10 mouse cellular contexts compared by ENCODE assay signal in the genomic region with DNA sequence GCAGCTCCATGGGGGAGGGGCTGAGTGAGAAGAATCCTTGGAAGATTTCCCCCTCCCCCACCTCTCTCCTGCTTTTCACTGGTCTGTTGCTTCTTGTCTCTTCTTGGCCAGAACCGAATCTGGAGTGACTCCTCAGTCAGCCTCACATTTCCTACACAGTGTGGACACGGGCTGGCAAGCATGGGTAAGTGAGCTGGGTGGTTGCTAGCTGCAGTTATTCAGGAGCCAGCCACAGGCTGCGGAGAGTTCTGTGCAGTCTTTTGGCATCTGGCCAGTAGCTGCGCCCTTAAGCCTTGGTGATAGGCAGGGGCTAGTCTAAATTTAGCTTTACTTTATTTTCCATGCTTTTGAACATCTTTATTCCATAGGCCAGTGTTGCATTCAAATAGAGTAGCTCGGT. TPM values are rescaled to one million over a fixed set of nuclear protein-coding genes. Genes with fewer than 3 reads are reported as not detected.
A peak's percentile ranks its signal among the peaks of the same experiment; 100 is the strongest.
DNase-seq lines count a peak whose midpoint lies in the region; ATAC-seq and TF ChIP-seq lines count a peak whose summit lies in the region.
"Had no signal": no experiment of that assay in that cellular context is flagged by ENCODE, and none has a peak within 500 bp of the region (broad histone marks: within the 10 kb centered on the region; RNA-seq: fewer than 3 reads in every experiment).

No protein-coding gene starts in this region.

- H3K9me3 ChIP-seq in MEL (replicated peaks; ENCODE audit: insufficient read depth, low read length): no peaks in the 10 kb centered on the region
- peaks cover 3% of the 10 kb centered on the region; the same call in 1 of the 2 replicates for H3K9me3 ChIP-seq in hindbrain, embryonic 16.5 days (ENCODE audit: control insufficient read depth, low read length)

- no peak for TF ChIP-seq RAD21 in MEL (IDR thresholded peaks at IDR 0.05; ENCODE audit: low read depth, low read length)

- no peak for TF ChIP-seq EP300 in MEL (IDR thresholded peaks at IDR 0.05; ENCODE audit: low read depth in 1 of 2, low read length in 2 of 2)

- no peak overlapping the region for H3K4me3 ChIP-seq in kidney, adult 2 months (ENCODE audit: insufficient read depth, low read depth, low read length)
- H3K4me3 ChIP-seq in MEL (ENCODE audit: control insufficient read depth in 1 of 2, insufficient read depth in 1 of 2, low read depth in 2 of 2, low read length in 2 of 2): no peak overlapping the region
- H3K4me3 ChIP-seq in hindbrain, embryonic 16.5 days (ENCODE audit: low read length): no peak overlapping the region

- H3K27me3 ChIP-seq in kidney, adult 2 months (replicated peaks; ENCODE audit: control insufficient read depth, insufficient read depth, low read length): no peaks in the 10 kb centered on the region
- no peaks in the 10 kb centered on the region for H3K27me3 ChIP-seq in MEL (ENCODE audit: control insufficient read depth in 1 of 2, insufficient read depth in 2 of 2, low read length in 2 of 2)
- H3K27me3 ChIP-seq in hindbrain, embryonic 16.5 days (replicated peaks; ENCODE audit: control insufficient read depth, insufficient read depth, low read length): no peaks in the 10 kb centered on the region

- 22% methylated on average over 5 of the region's 5 CpGs for WGBS in kidney, adult 2 months
- 32% methylated on average over 5 of the region's 5 CpGs for WGBS in hindbrain, embryonic 16.5 days

- H3K36me3 ChIP-seq in kidney, adult 2 months (ENCODE audit: control insufficient read depth, insufficient read depth, low read length): no peaks in the 10 kb centered on the region
- no peaks in the 10 kb centered on the region; a peak in 2 of 4 replicates for H3K36me3 ChIP-seq in MEL (ENCODE audit: control insufficient read depth in 1 of 2, insufficient read depth in 2 of 2, low read length in 2 of 2)
- H3K36me3 ChIP-seq in hindbrain, embryonic 16.5 days (ENCODE audit: control insufficient read depth, insufficient read depth, low read length): no peaks in the 10 kb centered on the region; the same call in 1 of the 2 replicates

- no peaks in the 10 kb centered on the region for H3K4me1 ChIP-seq in kidney, adult 2 months (ENCODE audit: control insufficient read depth, insufficient read depth, low read length)
- peaks cover 0 to 9% of the 10 kb centered on the region in 2 experiments; a peak in 2 of 4 replicates for H3K4me1 ChIP-seq in MEL (ENCODE audit: control insufficient read depth in 1 of 2, insufficient read depth in 2 of 2, low read length in 2 of 2)
- peaks cover 6% of the 10 kb centered on the region for H3K4me1 ChIP-seq in hindbrain, embryonic 16.5 days (ENCODE audit: control insufficient read depth, insufficient read depth, low read depth, low read length)

- DNase-seq in kidney, adult 2 months: peak; percentile 17
- DNase-seq in kidney, adult 8-10 months: no peak
- DNase-seq in MEL (ENCODE audit: low read depth, low spot score) (peak; percentile 53), MEL-GATA-1-ER (ENCODE audit: extremely low read depth, low read depth) (peak; percentile 6)
- DNase-seq in layer of hippocampus, postnatal 14 days (ENCODE audit: low spot score in 2 of 2): no peak
- no peak for DNase-seq in T-cell, adult 2 months (ENCODE audit: low spot score)

- no peak overlapping the region for H3K4me2 ChIP-seq in hindbrain, embryonic 16.5 days (ENCODE audit: low read length)

- H3K27ac ChIP-seq in kidney, adult 2 months (ENCODE audit: insufficient read depth, low read depth, low read length): no peak overlapping the region
- H3K27ac ChIP-seq in MEL (ENCODE audit: control insufficient read depth, low read depth, low read length): no peak overlapping the region
- H3K27ac ChIP-seq in hindbrain, embryonic 16.5 days (ENCODE audit: low read depth, low read length): no peak overlapping the region

- no peak for TF ChIP-seq CTCF in kidney, adult 2 months (conservative IDR thresholded peaks at IDR 0.05; ENCODE audit: insufficient read depth, insufficient read length, low read depth, low read length)
- no peak for TF ChIP-seq CTCF in MEL (IDR thresholded peaks at IDR 0.05 in 2 of 3, conservative IDR thresholded peaks at IDR 0.05 in 1 of 3; ENCODE audit: control insufficient read depth in 1 of 3, insufficient read depth in 1 of 3, low read depth in 2 of 3, low read length in 3 of 3, poor library complexity in 1 of 3, severe bottlenecking in 1 of 3)

- ATAC-seq in hindbrain, embryonic 16.5 days: peak; percentile 71

- H3K79me2 ChIP-seq in MEL (ENCODE audit: control insufficient read depth, insufficient read depth, low read length, poor library complexity): no peaks in the 10 kb centered on the region

- no peak overlapping the region for H3K9ac ChIP-seq in MEL (ENCODE audit: control insufficient read depth, low read depth, low read length, poor library complexity, severe bottlenecking)
- no peak overlapping the region for H3K9ac ChIP-seq in hindbrain, embryonic 16.5 days (ENCODE audit: low read depth, low read length)

- no peak for TF ChIP-seq POLR2A in kidney, adult 2 months (IDR thresholded peaks at IDR 0.05; ENCODE audit: low read depth, low read length)
- TF ChIP-seq POLR2A in MEL (IDR thresholded peaks at IDR 0.05; ENCODE audit: control insufficient read depth in 1 of 2, insufficient read depth in 1 of 2, low read depth in 1 of 2, low read length in 2 of 2, poor library complexity in 1 of 2): no peak

TF ChIP-seq in MEL, 35 proteins besides CTCF, POLR2A, EP300 and RAD21:
- TF ChIP-seq KAT2A (conservative IDR thresholded peaks at IDR 0.05; ENCODE audit: low read depth, low read length) (no peak), CHD2 (IDR thresholded peaks at IDR 0.05; ENCODE audit: low read length) (no peak), MAFK (IDR thresholded peaks at IDR 0.05; ENCODE audit: borderline replicate concordance, low read depth, low read length) (no peak), MYC (IDR thresholded peaks at IDR 0.05; ENCODE audit: low read depth, low read length) (no peak), SIN3A (IDR thresholded peaks at IDR 0.05; ENCODE audit: low read length) (no peak), NELFE (IDR thresholded peaks at IDR 0.05; ENCODE audit: low read depth, low read length) (no peak), MEF2A (IDR thresholded peaks at IDR 0.05; ENCODE audit: extremely low read depth, insufficient replicate concordance, low read depth, low read length, poor library complexity, severe bottlenecking) (no peak), RCOR1 (IDR thresholded peaks at IDR 0.05; ENCODE audit: low read depth, low read length) (no peak), JUND (IDR thresholded peaks at IDR 0.05; ENCODE audit: low read depth, low read length) (no peak), POLR2AphosphoS5 (IDR thresholded peaks at IDR 0.05; ENCODE audit: borderline replicate concordance, low read depth, low read length) (no peak), CHD1 (IDR thresholded peaks at IDR 0.05; ENCODE audit: low read depth, low read length) (no peak)
TF ChIP-seq in MEL: peak in this region for 0.

RNA-seq across cellular contexts. Expression of a gene that starts 18.2 kb away (rescaled TPM):
- polyA plus RNA-seq in kidney, adult 2 months (2012; rRNA removed): 11.2 and 11.3 TPM in 2 replicates
- 2.6 TPM in 2 replicates for total RNA-seq in MEL (2012; rRNA removed)
- polyA plus RNA-seq in MEL (2012; ENCODE audit: insufficient read depth in 1 of 2, insufficient read length in 2 of 2, low read depth in 1 of 2, low replicate concordance in 2 of 2, missing spikeins in 1 of 2): 1 to 10 TPM in 1 of 2 experiments, not detected in 1; 1.3 TPM
- 14.9 and 15.6 TPM in 2 replicates for polyA plus RNA-seq in hindbrain, embryonic 16.5 days (2015; fragmentation: Nextera tagmentation; extraction: Ambion mirVana)
- total RNA-seq in layer of hippocampus, postnatal 14 days (2021): 10 to 100 TPM; 40.5 to 41.4 TPM

RNA-seq across cellular contexts. Expression of a gene that starts 31.5 kb away (rescaled TPM):
- not detected in 2 replicates for polyA plus RNA-seq in kidney, adult 2 months (2012; rRNA removed)
- total RNA-seq in MEL (2012; rRNA removed): not detected in 2 replicates
- not detected for polyA plus RNA-seq in MEL (2012; ENCODE audit: insufficient read depth in 1 of 2, insufficient read length in 2 of 2, low read depth in 1 of 2, low replicate concordance in 2 of 2, missing spikeins in 1 of 2)
- polyA plus RNA-seq in hindbrain, embryonic 16.5 days (2015; fragmentation: Nextera tagmentation; extraction: Ambion mirVana): 0.42 and 0.49 TPM in 2 replicates
- total RNA-seq in layer of hippocampus, postnatal 14 days (2021): not detected
- total RNA-seq: liver, adult 2 months had no signal
- polyA plus RNA-seq: cortical plate, adult 2 months; liver, adult 2 months; stomach, embryonic 14.5 days had no signal

Comparison
In these comparisons a context has a peak if more than half of its experiments do, and no peak if none do; other contexts are left out.
1. DNase-seq: peak in kidney, adult 2 months (single experiment), MEL (single experiment) and MEL-GATA-1-ER (single experiment); none in kidney, adult 8-10 months (0 of 2), layer of hippocampus, postnatal 14 days (0 of 2) and T-cell, adult 2 months (single experiment).